Mouse (Mus musculus) pancreas, adult 10 weeks (tissue): ENCODE measurements around the gene Pstpip1. TPM values are rescaled to one million over a fixed set of nuclear protein-coding genes. Genes with fewer than 3 reads are reported as not detected.

Source experiments
- polyA plus RNA-seq: library from polyadenylated mRNA; stranded (reverse); fragments of 350-450 nt; fragmentation: Illumina TruSeq; extraction: RNeasy Lipid Tissue Mini Kit (QIAGEN cat#74804); gene quantifications from one replicate; pipeline ENCODE4 v1.2.3, GENCODE M21; 2015; ENCODE audit warnings: low read depth, low replicate concordance; ENCODE audit not compliant: insufficient read depth

The Pstpip1 gene
- 1.3 TPM for polyA plus RNA-seq

GRCm38 (mm10) chr9:56089778-56090520 is at the start of gene Pstpip1:
TSS of gene Pstpip1 (plus strand) at chr9:56089962.

GRCm38 (mm10) chr9:56041372-56042180 is 48.2 kb upstream of the Pstpip1 start, which contains the start of gene Rcn2:
TSS of gene Rcn2 (plus strand) at chr9:56041845.

GRCm38 (mm10) chr9:56165377-56165776 is 75.6 kb downstream of the Pstpip1 start, which contains the start of gene Tspan3:
TSS of gene Tspan3 (minus strand) at chr9:56165477.

Other genes with a start within 250 kb of the Pstpip1 start
- 3.1 TPM for gene Scaper, start 151.8 kb upstream of the Pstpip1 start, polyA plus RNA-seq
- not detected for gene 4930563M21Rik, start 79.4 kb upstream of the Pstpip1 start, polyA plus RNA-seq
- 7.8 TPM for gene Rcn2, start 48.1 kb upstream of the Pstpip1 start, polyA plus RNA-seq
- gene Tspan3, start 75.5 kb downstream of the Pstpip1 start, polyA plus RNA-seq = 20.7 TPM